Comparison of ENCODE assay signal across 7 mouse cellular contexts in genomic region chr16:30790551-30791001, GRCm38 (mm10).
DNase-seq lines count a peak whose midpoint lies in the region; ATAC-seq and TF ChIP-seq lines count a peak whose summit lies in the region.

No protein-coding gene starts in this region.

- H3K27ac ChIP-seq in bone marrow macrophage, adult 2 months (ENCODE audit: insufficient read depth, low read depth, low read length) = peak overlapping the region; percentile 54
- peak overlapping the region; percentile 70 for H3K27ac ChIP-seq in embryonic facial prominence, embryonic 15.5 days (replicated peaks)
- H3K27ac ChIP-seq in limb, embryonic 15.5 days = peak overlapping the region; percentile 88
- 0 out of 2 replicates have a peak overlapping the region, but pooled peaks have one; percentile 13 for H3K27ac ChIP-seq in midbrain, embryonic 16.5 days (ENCODE audit: low read length)

- H3K4me2 ChIP-seq in embryonic facial prominence, embryonic 15.5 days (replicated peaks) = 0 out of 2 replicates have a peak overlapping the region, but pooled peaks have one; percentile 15
- H3K4me2 ChIP-seq in limb, embryonic 15.5 days = peak overlapping the region; percentile 24; the same call in 1 of the 2 replicates
- no peak overlapping the region for H3K4me2 ChIP-seq in midbrain, embryonic 16.5 days (ENCODE audit: low read length)

- H3K36me3 ChIP-seq in embryonic facial prominence, embryonic 15.5 days = no peaks in the 10 kb centered on the region
- no peaks in the 10 kb centered on the region for H3K36me3 ChIP-seq in limb, embryonic 15.5 days
- H3K36me3 ChIP-seq in midbrain, embryonic 16.5 days (ENCODE audit: control insufficient read depth, insufficient read depth, low read length) = no peaks in the 10 kb centered on the region

- no peak for TF ChIP-seq POLR2A in bone marrow macrophage, adult 2 months (IDR thresholded peaks at IDR 0.05; ENCODE audit: borderline replicate concordance, low read depth, low read length)

- H3K9ac ChIP-seq in embryonic facial prominence, embryonic 15.5 days = no peak overlapping the region
- H3K9ac ChIP-seq in limb, embryonic 15.5 days = no peak overlapping the region
- no peak overlapping the region for H3K9ac ChIP-seq in midbrain, embryonic 16.5 days (ENCODE audit: low read depth, low read length)

- no peaks in the 10 kb centered on the region for H3K27me3 ChIP-seq in embryonic facial prominence, embryonic 15.5 days
- no peaks in the 10 kb centered on the region for H3K27me3 ChIP-seq in limb, embryonic 15.5 days
- no peaks in the 10 kb centered on the region for H3K27me3 ChIP-seq in midbrain, embryonic 16.5 days (ENCODE audit: control insufficient read depth, insufficient read depth, low read depth, low read length)

- intact Hi-C loops in heart, postnatal 36 days (cut with DNase I) = loop anchor here (2.0 to 10.0 kb wide), 3 partner anchors 187 to 274 kb away; partner anchors contain the start of gene Fam43a

- ATAC-seq in embryonic facial prominence, embryonic 15.5 days (ENCODE audit: insufficient number of reproducible peaks, low FRiP score, low TSS enrichment, low read depth) = peak; percentile 83
- peak; percentile 85 for ATAC-seq in limb, embryonic 15.5 days (ENCODE audit: insufficient number of reproducible peaks, low FRiP score, low TSS enrichment, low read depth)
- ATAC-seq in midbrain, embryonic 16.5 days = peak; percentile 57

- H3K4me3 ChIP-seq in bone marrow macrophage, adult 2 months (ENCODE audit: insufficient read depth, low read length) = peak overlapping the region; percentile 19
- H3K4me3 ChIP-seq in embryonic facial prominence, embryonic 15.5 days (replicated peaks) = no peak overlapping the region
- H3K4me3 ChIP-seq in limb, embryonic 15.5 days = no peak overlapping the region
- H3K4me3 ChIP-seq in midbrain, embryonic 16.5 days (ENCODE audit: low read depth, low read length) = no peak overlapping the region

- peaks cover 37% of the 10 kb centered on the region for H3K4me1 ChIP-seq in bone marrow macrophage, adult 2 months (ENCODE audit: control insufficient read depth, insufficient read depth, low read length)
- H3K4me1 ChIP-seq in embryonic facial prominence, embryonic 15.5 days = peaks cover 39% of the 10 kb centered on the region
- H3K4me1 ChIP-seq in limb, embryonic 15.5 days = peaks cover 34% of the 10 kb centered on the region
- H3K4me1 ChIP-seq in midbrain, embryonic 16.5 days (ENCODE audit: control insufficient read depth, insufficient read depth, low read length) = peaks cover 9% of the 10 kb centered on the region

- H3K9me3 ChIP-seq in embryonic facial prominence, embryonic 15.5 days (replicated peaks) = no peaks in the 10 kb centered on the region
- no peaks in the 10 kb centered on the region for H3K9me3 ChIP-seq in limb, embryonic 15.5 days
- H3K9me3 ChIP-seq in midbrain, embryonic 16.5 days (replicated peaks; ENCODE audit: control insufficient read depth, low read length, poor library complexity, severe bottlenecking) = no peaks in the 10 kb centered on the region

- peak; percentile 56 to 62 for DNase-seq in heart, postnatal 36 days
- DNase-seq in natural killer cell, adult 2 months (ENCODE audit: low spot score in 2 of 2) = no peak
- no peak for DNase-seq in cerebellum, postnatal 36 days

- 13% methylated on average over 4 of the region's 4 CpGs for WGBS in embryonic facial prominence, embryonic 15.5 days
- 15% methylated on average over 4 of the region's 4 CpGs for WGBS in limb, embryonic 15.5 days
- WGBS in midbrain, embryonic 16.5 days = 18% methylated on average over 4 of the region's 4 CpGs

- no peak for TF ChIP-seq CTCF in bone marrow macrophage, adult 2 months (IDR thresholded peaks at IDR 0.05; ENCODE audit: low read depth, low read length)

Comparison
In these comparisons a context has a peak if more than half of its experiments do, and no peak if none do; other contexts are left out.
1. H3K27ac ChIP-seq: peak in every context shown above with its lines; median percentile 88 in limb, embryonic 15.5 days; 70 in embryonic facial prominence, embryonic 15.5 days; 54 in bone marrow macrophage, adult 2 months; 13 in midbrain, embryonic 16.5 days.
2. DNase-seq: peak in heart, postnatal 36 days (2 of 2); none in natural killer cell, adult 2 months (0 of 2) and cerebellum, postnatal 36 days (0 of 2).
3. Peak in every context shown above with its lines, with median percentiles within 50 percentile points of each other: ATAC-seq.